Mouse (Mus musculus): Measurements from ENCODE around the gene Grik5.

Gene Grik5

GRCm38 (mm10) chr7:25011592-25011991 lies 60.6 kb downstream of the Grik5 start:
- CTCF ChIA-PET: interaction anchor here in 3 of 4 experiments (1.3 to 4.5 kb wide), 6 partner anchors 18 to 411 kb away, joined by 3 to 20 read pairs (median 4); no protein-coding TSS in a partner anchor
- POLR2A ChIA-PET: interaction anchor here in 1 of 4 experiments (0.5 to 0.7 kb wide), 2 partner anchors 176 to 612 kb away, joined by 3 to 4 read pairs; no protein-coding TSS in a partner anchor

- ChIA-PET POLR2A (interaction anchor here in 2 of 4 experiments (0.5 to 2.3 kb wide), 4 partner anchors 23 to 168 kb away, joined by 3 to 6 read pairs (median 3); no protein-coding TSS in a partner anchor), CTCF (interaction anchor here (0.5 to 4.5 kb wide), 23 partner anchors 9 to 409 kb away, joined by 3 to 20 read pairs (median 4); partner anchors contain the start of gene Rabac1 (in 1 of the 4))
Observed at GRCm38 (mm10) chr7:25010090-25010913, 61.8 kb downstream of the Grik5 start.

DNA sequence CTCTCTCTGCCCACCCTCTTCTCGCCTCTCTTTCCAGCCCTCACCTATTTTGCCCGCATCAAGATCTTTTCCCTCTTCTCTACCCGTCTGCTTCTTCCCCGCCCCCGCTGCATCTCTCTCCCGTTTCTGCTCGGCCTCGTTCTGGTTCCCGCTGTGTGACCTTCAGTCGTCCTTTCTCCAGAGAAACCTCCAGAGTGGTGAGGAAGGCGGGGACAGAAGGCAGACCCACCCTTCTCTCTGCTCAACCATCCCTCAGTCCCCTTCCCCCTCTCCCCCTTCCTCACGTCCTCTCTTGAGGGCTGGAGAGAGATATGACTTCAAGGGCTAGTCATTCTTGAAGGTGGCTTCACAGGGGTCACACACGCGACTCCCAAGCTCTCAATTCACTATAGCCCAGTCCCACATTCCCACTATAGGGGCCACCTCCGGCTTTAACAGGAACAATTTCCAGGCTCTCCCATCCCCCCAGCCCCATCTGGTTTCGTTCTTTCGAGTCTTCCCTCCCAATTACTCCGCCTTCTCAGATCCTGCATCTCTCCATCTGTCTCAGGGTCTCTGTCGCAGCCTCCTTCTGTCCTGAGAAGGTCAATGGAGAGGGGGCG lies 62.9 kb downstream of the Grik5 start:
- ChIA-PET CTCF (interaction anchor here in 1 of 4 experiments (1.2 to 4.5 kb wide), 4 partner anchors 23 to 97 kb away, joined by 3 to 20 read pairs (median 5); no protein-coding TSS in a partner anchor), POLR2A (interaction anchor here in 3 of 4 experiments (0.6 to 2.3 kb wide), 6 partner anchors 16 to 421 kb away, joined by 3 to 6 read pairs (median 4); no protein-coding TSS in a partner anchor)

- CTCF ChIA-PET: interaction anchor here in 3 of 4 experiments (0.5 to 4.5 kb wide), 5 partner anchors 23 to 85 kb away, joined by 3 to 20 read pairs (median 4); no protein-coding TSS in a partner anchor
Observed at GRCm38 (mm10) chr7:25008635-25009034, 63.5 kb downstream of the Grik5 start.

GRCm38 (mm10) chr7:25007609-25008374 lies 64.4 kb downstream of the Grik5 start:
- POLR2A ChIA-PET: no interaction called here

More at GRCm38 (mm10) chr7:25008635-25009034, 63.5 kb downstream of the Grik5 start:
- POLR2A ChIA-PET: interaction anchor here in 3 of 4 experiments (0.6 to 2.3 kb wide), 8 partner anchors 15 to 422 kb away, joined by 3 to 6 read pairs (median 4); no protein-coding TSS in a partner anchor

GRCm38 (mm10) chr7:25006586-25007364 lies 65.4 kb downstream of the Grik5 start:
- POLR2A ChIA-PET: interaction anchor here in 1 of 4 experiments (0.6 kb wide), 1 partner anchor 262 kb away, joined by 3 read pairs; no protein-coding TSS in a partner anchor
- CTCF ChIA-PET: interaction anchor here in 1 of 4 experiments (0.6 kb wide), 1 partner anchor 41 kb away, joined by 4 read pairs; no protein-coding TSS in a partner anchor

More at GRCm38 (mm10) chr7:25007609-25008374, 64.4 kb downstream of the Grik5 start:
- CTCF ChIA-PET: interaction anchor here in 1 of 4 experiments (1.2 to 4.5 kb wide), 2 partner anchors 24 to 86 kb away, joined by 3 to 20 read pairs; no protein-coding TSS in a partner anchor

DNA sequence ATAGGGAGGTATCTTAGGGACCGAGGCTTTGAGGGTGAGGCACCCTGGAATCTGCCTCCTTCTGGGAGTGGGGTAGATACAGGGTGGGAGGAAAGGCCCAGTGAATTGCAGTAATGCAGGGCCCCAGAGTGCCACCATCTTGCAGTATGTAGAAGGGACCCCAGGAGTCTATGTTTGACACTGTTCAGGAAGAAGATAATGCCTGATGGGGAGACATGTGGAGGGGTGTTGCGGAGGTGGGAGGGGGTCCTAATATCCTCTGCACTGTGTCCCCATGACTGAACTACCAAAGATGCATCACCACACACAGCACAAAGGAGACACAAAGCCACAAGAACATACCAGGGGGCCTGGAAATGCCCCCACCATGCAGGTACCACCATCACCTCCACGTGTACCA lies 66.0 kb downstream of the Grik5 start:
- ChIA-PET POLR2A (interaction anchor here in 1 of 4 experiments (0.7 kb wide), 1 partner anchor 71 kb away, joined by 4 read pairs; no protein-coding TSS in a partner anchor), CTCF (no interaction called here)

DNA sequence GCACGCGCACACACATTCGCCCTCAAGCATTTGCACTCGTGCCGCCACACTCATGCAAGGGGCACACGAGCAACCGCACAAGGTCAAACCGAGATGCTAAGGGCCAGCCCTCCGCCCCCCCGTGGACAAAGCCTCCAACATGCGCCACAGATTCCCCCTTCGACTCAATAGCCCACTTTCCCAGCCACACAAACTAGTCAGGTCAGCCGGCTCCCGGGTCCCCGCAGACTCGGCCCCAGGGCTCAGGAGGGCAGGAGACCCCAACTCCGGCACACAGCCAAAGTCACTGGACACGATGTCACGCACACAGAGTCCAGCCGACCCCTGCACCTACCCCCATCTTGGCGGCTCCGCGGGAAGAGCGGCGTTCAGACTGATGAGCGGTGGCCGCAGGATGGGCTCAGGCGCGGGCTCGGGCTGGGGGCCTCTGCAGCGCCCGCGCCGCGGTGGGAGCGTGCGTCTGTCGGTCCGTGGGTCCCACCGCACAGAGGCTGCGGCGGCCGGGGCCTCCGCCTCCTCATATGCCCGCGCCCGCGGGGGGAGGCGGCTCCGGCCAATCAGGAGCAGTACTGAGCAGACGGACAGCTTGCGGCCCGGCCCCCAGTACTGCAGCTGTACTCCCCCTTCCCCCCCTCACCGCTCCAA lies 66.6 kb downstream of the Grik5 start, which contains the start of gene Atp1a3:
TSS of gene Atp1a3 (minus strand) at position 538 of the 645 bp plus-strand sequence.
- ChIA-PET POLR2A (interaction anchor here in 2 of 4 experiments (0.5 to 0.7 kb wide), 2 partner anchors 70 to 109 kb away, joined by 4 read pairs; no protein-coding TSS in a partner anchor), CTCF (interaction anchor here in 1 of 4 experiments (0.6 kb wide), 1 partner anchor 675 kb away, joined by 8 read pairs; no protein-coding TSS in a partner anchor)

- CTCF ChIA-PET: no interaction called here
Observed at GRCm38 (mm10) chr7:25004806-25005205, 67.3 kb downstream of the Grik5 start.

GRCm38 (mm10) chr7:25003820-25004388 lies 68.2 kb downstream of the Grik5 start:
- ChIA-PET CTCF (interaction anchor here in 2 of 4 experiments (0.6 to 1.8 kb wide), 3 partner anchors 18 to 258 kb away, joined by 4 to 5 read pairs (median 5); no protein-coding TSS in a partner anchor), POLR2A (interaction anchor here in 1 of 4 experiments (0.5 to 0.6 kb wide), 2 partner anchors 54 to 704 kb away, joined by 3 to 5 read pairs; no protein-coding TSS in a partner anchor)

More at GRCm38 (mm10) chr7:25004806-25005205, 67.3 kb downstream of the Grik5 start:
- POLR2A ChIA-PET: interaction anchor here in 1 of 4 experiments (0.5 to 0.6 kb wide), 2 partner anchors 108 to 674 kb away, joined by 4 to 9 read pairs; no protein-coding TSS in a partner anchor

GRCm38 (mm10) chr7:25003291-25003690 lies 68.9 kb downstream of the Grik5 start:
- ChIA-PET POLR2A (interaction anchor here in 1 of 4 experiments (0.6 kb wide), 1 partner anchor 53 kb away, joined by 3 read pairs; no protein-coding TSS in a partner anchor), CTCF (interaction anchor here in 1 of 4 experiments (1.8 kb wide), 1 partner anchor 18 kb away, joined by 5 read pairs; no protein-coding TSS in a partner anchor)

- POLR2A ChIA-PET: interaction anchor here in 1 of 4 experiments (1.7 kb wide), 1 partner anchor 17 kb away, joined by 4 read pairs; no protein-coding TSS in a partner anchor
- CTCF ChIA-PET: interaction anchor here in 3 of 4 experiments (0.5 to 1.8 kb wide), 5 partner anchors 10 to 598 kb away, joined by 3 to 6 read pairs (median 4); no protein-coding TSS in a partner anchor
Observed at GRCm38 (mm10) chr7:25000711-25001110, 71.4 kb downstream of the Grik5 start.

GRCm38 (mm10) chr7:25000211-25000610 lies 71.9 kb downstream of the Grik5 start:
- ChIA-PET POLR2A (interaction anchor here in 1 of 4 experiments (1.7 kb wide), 1 partner anchor 17 kb away, joined by 4 read pairs; no protein-coding TSS in a partner anchor), CTCF (interaction anchor here in 2 of 4 experiments (0.5 to 1.8 kb wide), 3 partner anchors 14 to 268 kb away, joined by 4 to 6 read pairs (median 6); no protein-coding TSS in a partner anchor)

DNA sequence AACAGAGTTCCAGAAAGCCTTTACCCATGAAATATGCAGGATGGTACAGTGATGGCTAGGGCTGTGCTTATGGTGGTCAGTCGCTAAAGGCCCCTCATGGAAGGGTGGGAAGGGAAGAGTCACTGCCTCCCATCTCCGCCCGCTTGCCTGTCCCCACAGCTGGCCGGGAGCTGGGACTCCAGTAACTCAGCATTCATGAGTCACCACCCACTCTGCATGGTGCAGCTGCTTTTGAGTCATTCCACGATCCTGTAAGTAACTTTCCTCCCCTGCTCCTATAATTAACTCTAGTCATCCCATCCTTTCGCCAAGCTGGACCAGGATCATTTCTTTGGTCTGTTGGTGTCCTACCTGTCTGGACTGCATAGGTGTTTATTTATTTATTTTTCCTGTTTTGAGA lies 79.1 kb downstream of the Grik5 start:
- CTCF ChIA-PET: interaction anchor here in 3 of 4 experiments (0.5 to 2.4 kb wide), 6 partner anchors 7 to 113 kb away, joined by 3 to 15 read pairs (median 4); no protein-coding TSS in a partner anchor

GRCm38 (mm10) chr7:24990478-24990877 lies 81.7 kb downstream of the Grik5 start:
- POLR2A ChIA-PET: interaction anchor here in 2 of 4 experiments (0.6 to 1.9 kb wide), 4 partner anchors 12 to 630 kb away, joined by 3 to 5 read pairs (median 4); no protein-coding TSS in a partner anchor
- CTCF ChIA-PET: interaction anchor here in 3 of 4 experiments (0.6 to 1.3 kb wide), 4 partner anchors 18 to 232 kb away, joined by 3 to 4 read pairs (median 4); partner anchors contain the start of gene Rabac1 (in 1 of the 3)

More for the DNA sequence above, 79.1 kb downstream of the Grik5 start:
- POLR2A ChIA-PET: interaction anchor here in 1 of 4 experiments (0.8 to 1.3 kb wide), 2 partner anchors 103 to 142 kb away, joined by 4 read pairs; no protein-coding TSS in a partner anchor

Data from embryonic stem cell, embryonic (primary cell).